Mouse (Mus musculus) kidney, adult 2 months (tissue): ENCODE data around the gene Samd11.

ENCODE experiments used
- CTCF ChIP-seq: fragments of 200-500 bp; conservative IDR thresholded peaks from 2 replicates; pipeline ENCODE4 v1.5.1; 2011; ENCODE audit warnings: low read depth, mild to moderate bottlenecking, control low read depth, low read length, moderate library complexity, mixed read lengths; ENCODE audit not compliant: insufficient read depth, insufficient read length
- POLR2A ChIP-seq: fragments of 200-500 bp; IDR thresholded peaks from one replicate; pipeline ENCODE4 v1.6.1; 2011; ENCODE audit warnings: low read depth, low read length, control low read depth

DNA sequence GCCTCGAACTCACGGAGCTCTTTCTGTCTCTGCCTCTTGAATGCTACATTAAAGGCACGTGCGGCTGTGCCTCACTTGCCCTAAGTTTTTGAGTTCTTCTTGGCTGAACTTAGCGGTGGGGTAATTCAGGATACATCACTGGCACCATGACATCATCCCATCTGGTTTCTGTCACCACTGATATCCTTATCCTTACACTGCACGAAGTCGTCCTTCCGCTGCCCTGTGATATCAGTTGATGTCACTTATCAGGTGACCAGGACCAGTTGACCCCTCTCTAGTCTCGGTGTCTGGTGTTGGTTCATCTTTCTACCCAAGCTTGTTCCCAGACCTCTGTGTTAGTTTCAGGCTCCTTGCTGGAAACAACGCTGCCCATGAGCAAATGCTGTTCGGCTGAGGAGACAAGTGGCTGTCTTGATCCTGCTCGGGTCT lies 53.0 kb downstream of the Samd11 start:
- TF ChIP-seq POLR2A (no peak), CTCF (no peak)
